Mouse (Mus musculus) neutrophil, adult 59 days (primary cell): ENCODE measurements around the gene Agpat4. TPM values are rescaled to one million over a fixed set of nuclear protein-coding genes. Genes with fewer than 3 reads are reported as not detected.

Experiments used
- total RNA-seq, 2 experiments: library from RNA; stranded (reverse); gene quantifications; 1 replicate in 1 of 2; 2 replicates in 1 of 2; pipeline ENCODE4 v1.2.4; 2023

Agpat4 gene
- 10 to 100 TPM; 13.3 to 16.6 TPM for total RNA-seq

DNA sequence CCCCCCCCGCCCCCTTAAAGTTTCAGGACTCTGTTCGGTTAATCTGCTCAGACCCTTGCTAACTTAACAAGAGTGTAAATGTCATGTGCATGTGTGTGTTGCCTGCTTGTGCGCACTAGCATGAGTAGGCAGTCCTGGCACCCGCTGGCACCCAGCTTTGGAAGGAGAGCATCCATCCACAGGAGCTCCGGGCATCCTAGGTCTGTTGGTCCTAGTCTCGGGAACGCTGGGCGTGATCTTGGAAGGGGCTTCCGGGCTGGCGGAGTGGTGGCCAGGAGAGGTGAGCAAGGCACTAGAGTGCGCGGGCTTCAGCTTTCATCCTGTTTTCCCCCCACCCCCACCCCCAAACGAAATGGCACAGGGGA, at the start of gene Agpat4:
Gene Agpat4 (plus strand): TSS at position 144 of the 365 bp plus-strand sequence.

Other genes with a start within 250 kb of the Agpat4 start
- gene Map3k4, start 200.1 kb downstream of the Agpat4 start, total RNA-seq = 10 to 100 TPM; 23.9 to 24.0 TPM